Mouse (Mus musculus): ENCODE measurements around the gene Mcl1. TPM values are rescaled to one million over a fixed set of nuclear protein-coding genes. Genes with fewer than 3 reads are reported as not detected.

The Mcl1 gene
- polyA plus RNA-seq, 1 experiment from 2014 or later = 75.7 TPM

GRCm38 (mm10) chr3:95639694-95640093 lies 18.9 kb upstream of the Mcl1 start:
- Histone ChIP-seq H3K9ac (ENCODE audit: low read length) (no peak overlapping the region), H3K27ac (ENCODE audit: low read depth, low read length) (no peak overlapping the region), H3K9me3 (ENCODE audit: control insufficient read depth, low read length) (no peaks in the 10 kb centered on the region), H3K4me1 (ENCODE audit: control insufficient read depth, insufficient read depth, low read length) (no peaks in the 10 kb centered on the region), H3K4me3 (ENCODE audit: low read depth, low read length) (no peak overlapping the region), H3K4me2 (ENCODE audit: low read depth) (no peak overlapping the region), H3K36me3 (ENCODE audit: control insufficient read depth, insufficient read depth, low read length) (peaks cover 4% of the 10 kb centered on the region), H3K27me3 (ENCODE audit: control insufficient read depth, insufficient read depth, low read length) (no peaks in the 10 kb centered on the region)
- 88% methylated on average over 1 of the region's 1 CpGs for WGBS
- DNase-seq (ENCODE audit: low spot score) (no peak), ATAC-seq (ENCODE audit: insufficient read depth, low FRiP score, low TSS enrichment) (no peak)

- DNase-seq (ENCODE audit: low spot score) = no peak
- Histone ChIP-seq H3K4me1 (ENCODE audit: control insufficient read depth, insufficient read depth, low read length) (no peaks in the 10 kb centered on the region), H3K27me3 (ENCODE audit: control insufficient read depth, insufficient read depth, low read length) (no peaks in the 10 kb centered on the region), H3K9ac (ENCODE audit: low read length) (no peak overlapping the region), H3K4me3 (ENCODE audit: low read depth, low read length) (no peak overlapping the region), H3K4me2 (ENCODE audit: low read depth) (no peak overlapping the region), H3K9me3 (ENCODE audit: control insufficient read depth, low read length) (no peaks in the 10 kb centered on the region), H3K36me3 (ENCODE audit: control insufficient read depth, insufficient read depth, low read length) (no peaks in the 10 kb centered on the region; the same call in 1 of the 2 replicates), H3K27ac (ENCODE audit: low read depth, low read length) (no peak overlapping the region)
- WGBS = 93% methylated on average over 7 of the region's 7 CpGs
- ATAC-seq (ENCODE audit: insufficient read depth, low FRiP score, low TSS enrichment) = no peak
Measured at GRCm38 (mm10) chr3:95643097-95643496, 15.5 kb upstream of the Mcl1 start.

- Histone ChIP-seq H3K36me3 (ENCODE audit: control insufficient read depth, insufficient read depth, low read length) (no peaks in the 10 kb centered on the region), H3K4me2 (ENCODE audit: low read depth) (no peak overlapping the region), H3K27ac (ENCODE audit: low read depth, low read length) (no peak overlapping the region), H3K4me3 (ENCODE audit: low read depth, low read length) (no peak overlapping the region), H3K9ac (ENCODE audit: low read length) (no peak overlapping the region), H3K9me3 (ENCODE audit: control insufficient read depth, low read length) (no peaks in the 10 kb centered on the region), H3K4me1 (ENCODE audit: control insufficient read depth, insufficient read depth, low read length) (no peaks in the 10 kb centered on the region), H3K27me3 (ENCODE audit: control insufficient read depth, insufficient read depth, low read length) (no peaks in the 10 kb centered on the region)
- ATAC-seq (ENCODE audit: insufficient read depth, low FRiP score, low TSS enrichment) (no peak), DNase-seq (ENCODE audit: low spot score) (no peak)
- 71% methylated on average over 10 of the region's 10 CpGs for WGBS
Measured at GRCm38 (mm10) chr3:95645313-95646235, 13.0 kb upstream of the Mcl1 start.

- Histone ChIP-seq H3K27me3 (ENCODE audit: control insufficient read depth, insufficient read depth, low read length) (no peaks in the 10 kb centered on the region), H3K27ac (ENCODE audit: low read depth, low read length) (no peak overlapping the region), H3K4me2 (ENCODE audit: low read depth) (no peak overlapping the region), H3K4me3 (ENCODE audit: low read depth, low read length) (no peak overlapping the region), H3K4me1 (ENCODE audit: control insufficient read depth, insufficient read depth, low read length) (no peaks in the 10 kb centered on the region), H3K9ac (ENCODE audit: low read length) (no peak overlapping the region), H3K36me3 (ENCODE audit: control insufficient read depth, insufficient read depth, low read length) (no peaks in the 10 kb centered on the region), H3K9me3 (ENCODE audit: control insufficient read depth, low read length) (no peaks in the 10 kb centered on the region)
- DNase-seq (ENCODE audit: low spot score) (no peak), ATAC-seq (ENCODE audit: insufficient read depth, low FRiP score, low TSS enrichment) (no peak)
- WGBS = 89% methylated on average over 5 of the region's 5 CpGs
Measured at GRCm38 (mm10) chr3:95648016-95648415, 10.6 kb upstream of the Mcl1 start.

- Histone ChIP-seq H3K9ac (ENCODE audit: low read length) (no peak overlapping the region), H3K4me3 (ENCODE audit: low read depth, low read length) (no peak overlapping the region), H3K9me3 (ENCODE audit: control insufficient read depth, low read length) (no peaks in the 10 kb centered on the region), H3K27me3 (ENCODE audit: control insufficient read depth, insufficient read depth, low read length) (no peaks in the 10 kb centered on the region), H3K4me1 (ENCODE audit: control insufficient read depth, insufficient read depth, low read length) (no peaks in the 10 kb centered on the region), H3K27ac (ENCODE audit: low read depth, low read length) (no peak overlapping the region), H3K4me2 (ENCODE audit: low read depth) (no peak overlapping the region), H3K36me3 (ENCODE audit: control insufficient read depth, insufficient read depth, low read length) (no peaks in the 10 kb centered on the region)
- no peak for ATAC-seq (ENCODE audit: insufficient read depth, low FRiP score, low TSS enrichment)
- DNase-seq (ENCODE audit: low spot score) = no peak
- WGBS = 78% methylated on average over 6 of the region's 6 CpGs
Measured at GRCm38 (mm10) chr3:95650276-95651032, 8.1 kb upstream of the Mcl1 start.

GRCm38 (mm10) chr3:95651033-95651373 lies 7.6 kb upstream of the Mcl1 start:
- no peak overlapping the region for H3K27ac ChIP-seq (ENCODE audit: low read depth, low read length)
- H3K36me3 ChIP-seq (ENCODE audit: control insufficient read depth, insufficient read depth, low read length) = no peaks in the 10 kb centered on the region
- no peak overlapping the region for H3K4me2 ChIP-seq (ENCODE audit: low read depth)
- DNase-seq (ENCODE audit: low spot score) (no peak), ATAC-seq (ENCODE audit: insufficient read depth, low FRiP score, low TSS enrichment) (no peak)
- WGBS = 87% methylated on average over 3 of the region's 3 CpGs
- H3K4me3 ChIP-seq (ENCODE audit: low read depth, low read length) = no peak overlapping the region
- H3K4me1 ChIP-seq (ENCODE audit: control insufficient read depth, insufficient read depth, low read length) = no peaks in the 10 kb centered on the region
- H3K9me3 ChIP-seq (ENCODE audit: control insufficient read depth, low read length) = no peaks in the 10 kb centered on the region
- H3K27me3 ChIP-seq (ENCODE audit: control insufficient read depth, insufficient read depth, low read length) = no peaks in the 10 kb centered on the region
- H3K9ac ChIP-seq (ENCODE audit: low read length) = no peak overlapping the region

GRCm38 (mm10) chr3:95651391-95652203 lies 7.0 kb upstream of the Mcl1 start:
- H3K4me3 ChIP-seq (ENCODE audit: low read depth, low read length) = no peak overlapping the region
- H3K27ac ChIP-seq (ENCODE audit: low read depth, low read length) = no peak overlapping the region
- H3K9ac ChIP-seq (ENCODE audit: low read length) = no peak overlapping the region
- H3K4me1 ChIP-seq (ENCODE audit: control insufficient read depth, insufficient read depth, low read length) = no peaks in the 10 kb centered on the region
- H3K36me3 ChIP-seq (ENCODE audit: control insufficient read depth, insufficient read depth, low read length) = no peaks in the 10 kb centered on the region
- no peaks in the 10 kb centered on the region for H3K27me3 ChIP-seq (ENCODE audit: control insufficient read depth, insufficient read depth, low read length)
- no peak overlapping the region for H3K4me2 ChIP-seq (ENCODE audit: low read depth)
- H3K9me3 ChIP-seq (ENCODE audit: control insufficient read depth, low read length) = no peaks in the 10 kb centered on the region
- ATAC-seq (ENCODE audit: insufficient read depth, low FRiP score, low TSS enrichment) = no peak
- DNase-seq (ENCODE audit: low spot score) = no peak
- WGBS = 88% methylated on average over 16 of the region's 16 CpGs

- no peaks in the 10 kb centered on the region for H3K36me3 ChIP-seq (ENCODE audit: control insufficient read depth, insufficient read depth, low read length)
- no peaks in the 10 kb centered on the region for H3K4me1 ChIP-seq (ENCODE audit: control insufficient read depth, insufficient read depth, low read length)
- no peak for ATAC-seq (ENCODE audit: insufficient read depth, low FRiP score, low TSS enrichment)
- DNase-seq (ENCODE audit: low spot score) = no peak
- WGBS = 62% methylated on average over 7 of the region's 7 CpGs
- no peaks in the 10 kb centered on the region for H3K27me3 ChIP-seq (ENCODE audit: control insufficient read depth, insufficient read depth, low read length)
- no peak overlapping the region for H3K4me3 ChIP-seq (ENCODE audit: low read depth, low read length)
- no peaks in the 10 kb centered on the region for H3K9me3 ChIP-seq (ENCODE audit: control insufficient read depth, low read length)
- no peak overlapping the region for H3K27ac ChIP-seq (ENCODE audit: low read depth, low read length)
- H3K4me2 ChIP-seq (ENCODE audit: low read depth) = no peak overlapping the region
- H3K9ac ChIP-seq (ENCODE audit: low read length) = no peak overlapping the region
Measured at GRCm38 (mm10) chr3:95652204-95652811, 6.3 kb upstream of the Mcl1 start.

Measured in neural tube, embryonic 11.5 days (tissue).